Mouse (Mus musculus) cortical plate, adult 2 months (tissue): ENCODE results near the gene B2m. TPM values are rescaled to one million over a fixed set of nuclear protein-coding genes. Genes with fewer than 3 reads are reported as not detected.

Source experiments
- H3K27ac ChIP-seq: fragments of 200-500 bp; 2 replicates; pipeline ENCODE4 v1.5.1; 2012; ENCODE audit warnings: low read length, control low read depth, inconsistent platforms; ENCODE audit not compliant: insufficient read depth
- H3K4me1 ChIP-seq: fragments of 200-500 bp; 2 replicates; pipeline ENCODE4 v1.6.1; 2011; ENCODE audit warnings: low read length; ENCODE audit not compliant: control insufficient read depth, insufficient read depth
- H3K4me3 ChIP-seq: fragments of 200-500 bp; 2 replicates; pipeline ENCODE4 v1.5.1; 2011; ENCODE audit warnings: mild to moderate bottlenecking, low read length, control low read depth; ENCODE audit not compliant: insufficient read depth
- CTCF ChIP-seq: fragments of 200-500 bp; IDR thresholded peaks from 2 replicates; pipeline ENCODE4 v1.5.1; 2011; ENCODE audit warnings: mild to moderate bottlenecking, control low read depth, low read length; ENCODE audit not compliant: insufficient read depth; ENCODE audit errors: extremely low read depth
- POLR2A ChIP-seq: fragments of 200-500 bp; IDR thresholded peaks from 2 replicates; pipeline ENCODE4 v1.6.1; 2011; ENCODE audit warnings: mild to moderate bottlenecking, low read length, control low read depth; ENCODE audit not compliant: insufficient read depth; ENCODE audit errors: extremely low read depth
- polyA plus RNA-seq: library from polyadenylated mRNA; depleted of rRNA; stranded (reverse); fragments of >200 nt; gene quantifications from 2 replicates; pipeline ENCODE4 v1.2.3, GENCODE M21; 2012

Gene B2m
- polyA plus RNA-seq, 1 experiment, result 212 TPM

GRCm38 (mm10) chr2:122159667-122160066 lies 12.2 kb downstream of the B2m start:
- Histone ChIP-seq H3K4me3 (no peak overlapping the region), H3K27ac (no peak overlapping the region), H3K4me1 (peaks cover 2% of the 10 kb centered on the region; the same call in 1 of the 2 replicates)
- TF ChIP-seq POLR2A, result no peak
- no peak for TF ChIP-seq CTCF

GRCm38 (mm10) chr2:122160680-122161079 lies 13.2 kb downstream of the B2m start, which contains the start of gene Trim69:
TSS of gene Trim69 (plus strand) at chr2:122160700.
- H3K4me1 ChIP-seq, result peaks cover 2% of the 10 kb centered on the region; the same call in 1 of the 2 replicates
- no peak for TF ChIP-seq POLR2A
- TF ChIP-seq CTCF, result peak; percentile 71
- no peak within 1 kb of the TSS for H3K4me3 ChIP-seq
- H3K27ac ChIP-seq, result no peak within 1 kb of the TSS

GRCm38 (mm10) chr2:122161542-122161941 lies 14.1 kb downstream of the B2m start:
- TF ChIP-seq CTCF (no peak), POLR2A (no peak)
- H3K27ac ChIP-seq, result no peak overlapping the region

GRCm38 (mm10) chr2:122162529-122162928 lies 15.0 kb downstream of the B2m start:
- H3K4me1 ChIP-seq, result peaks cover 2% of the 10 kb centered on the region; the same call in 1 of the 2 replicates
- no peak overlapping the region for H3K27ac ChIP-seq
- H3K4me3 ChIP-seq, result no peak overlapping the region
- TF ChIP-seq POLR2A (no peak), CTCF (no peak)

More at GRCm38 (mm10) chr2:122161542-122161941, 14.1 kb downstream of the B2m start:
- H3K4me1 ChIP-seq, result peaks cover 2% of the 10 kb centered on the region; the same call in 1 of the 2 replicates
- H3K4me3 ChIP-seq, result no peak overlapping the region

- no peak overlapping the region for H3K4me3 ChIP-seq
- no peaks in the 10 kb centered on the region; the same call in 1 of the 2 replicates for H3K4me1 ChIP-seq
- H3K27ac ChIP-seq, result no peak overlapping the region
- no peak for TF ChIP-seq POLR2A
These were observed 16.1 kb downstream of the B2m start for GRCm38 (mm10) chr2:122163430-122164195.

- H3K27ac ChIP-seq, result 0 out of 2 replicates have a peak overlapping the region, but pooled peaks have one; percentile 7
- no peak overlapping the region for H3K4me3 ChIP-seq
- TF ChIP-seq POLR2A, result no peak
- no peak for TF ChIP-seq CTCF
- H3K4me1 ChIP-seq, result no peaks in the 10 kb centered on the region; the same call in 1 of the 2 replicates
These were observed 16.8 kb downstream of the B2m start for GRCm38 (mm10) chr2:122164293-122164692.

- Histone ChIP-seq H3K4me3 (no peak overlapping the region), H3K27ac (no peak overlapping the region), H3K4me1 (no peaks in the 10 kb centered on the region)
- TF ChIP-seq CTCF (no peak), POLR2A (no peak)
These were observed 23.8 kb downstream of the B2m start for GRCm38 (mm10) chr2:122171292-122171691.

GRCm38 (mm10) chr2:122172188-122172587 lies 24.7 kb downstream of the B2m start:
- H3K4me3 ChIP-seq, result no peak overlapping the region
- no peak overlapping the region for H3K27ac ChIP-seq
- TF ChIP-seq CTCF (no peak), POLR2A (no peak)
- no peaks in the 10 kb centered on the region for H3K4me1 ChIP-seq

- Histone ChIP-seq H3K4me1 (no peaks in the 10 kb centered on the region), H3K27ac (no peak overlapping the region), H3K4me3 (no peak overlapping the region)
- TF ChIP-seq POLR2A (no peak), CTCF (no peak)
These were observed 32.8 kb downstream of the B2m start for GRCm38 (mm10) chr2:122180051-122180822.
